Mouse (Mus musculus) embryonic facial prominence, embryonic 15.5 days (tissue): ENCODE results near the gene Inpp4b. TPM values are rescaled to one million over a fixed set of nuclear protein-coding genes. Genes with fewer than 3 reads are reported as not detected.

Experiments used
- ATAC-seq: fragments of 200-750 bp; cut with Nextera tagmentation; 2 replicates; pipeline ENCODE4 v1.8.0; 2017; ENCODE audit warnings: low read depth, moderate TSS enrichment; ENCODE audit not compliant: insufficient number of reproducible peaks, low FRiP score, low TSS enrichment
- H3K27ac ChIP-seq: fragments of 300-500 bp; sonication (generic); replicated peaks from 2 replicates; pipeline ENCODE4 v1.5.1; 2015; ENCODE audit warnings: mild to moderate bottlenecking, inconsistent platforms
- H3K27me3 ChIP-seq: fragments of 300-500 bp; sonication (generic); 2 replicates; pipeline ENCODE4 v1.6.1; 2015; ENCODE audit warnings: inconsistent platforms
- H3K36me3 ChIP-seq: fragments of 300-500 bp; sonication (generic); 2 replicates; pipeline ENCODE4 v1.6.1; 2015; ENCODE audit warnings: mild to moderate bottlenecking, inconsistent platforms
- H3K4me1 ChIP-seq: fragments of 300-500 bp; sonication (generic); 2 replicates; pipeline ENCODE4 v1.6.1; 2015; ENCODE audit warnings: inconsistent platforms
- H3K4me2 ChIP-seq: fragments of 300-500 bp; sonication (generic); replicated peaks from 2 replicates; pipeline ENCODE4 v1.6.1; 2015; ENCODE audit warnings: mild to moderate bottlenecking, inconsistent platforms
- H3K4me3 ChIP-seq: fragments of 300-500 bp; sonication (generic); replicated peaks from 2 replicates; pipeline ENCODE4 v1.5.1; 2015; ENCODE audit warnings: mild to moderate bottlenecking, inconsistent platforms
- H3K9ac ChIP-seq: fragments of 300-500 bp; sonication (generic); 2 replicates; pipeline ENCODE4 v1.6.1; 2015; ENCODE audit warnings: inconsistent platforms
- H3K9me3 ChIP-seq: fragments of 300-500 bp; sonication (generic); replicated peaks from 2 replicates; pipeline ENCODE4 v1.6.1; 2016; ENCODE audit warnings: inconsistent platforms
- WGBS: fragments of 180-500 bp; shearing (Covaris S2); methylation state at CpG from one replicate; pipeline ENCODE4 v1.1.7; 2015; 5-methylcytosine and 5-hydroxymethylcytosine counted together
- polyA plus RNA-seq: library from polyadenylated mRNA; unstranded; fragments of >200 nt; fragmentation: Nextera tagmentation; extraction: Ambion mirVana; gene quantifications from 2 replicates; pipeline ENCODE4 v1.2.1, GENCODE M21; 2015

Inpp4b gene
- polyA plus RNA-seq, 1 experiment from 2014 or later: 19.6 TPM

DNA sequence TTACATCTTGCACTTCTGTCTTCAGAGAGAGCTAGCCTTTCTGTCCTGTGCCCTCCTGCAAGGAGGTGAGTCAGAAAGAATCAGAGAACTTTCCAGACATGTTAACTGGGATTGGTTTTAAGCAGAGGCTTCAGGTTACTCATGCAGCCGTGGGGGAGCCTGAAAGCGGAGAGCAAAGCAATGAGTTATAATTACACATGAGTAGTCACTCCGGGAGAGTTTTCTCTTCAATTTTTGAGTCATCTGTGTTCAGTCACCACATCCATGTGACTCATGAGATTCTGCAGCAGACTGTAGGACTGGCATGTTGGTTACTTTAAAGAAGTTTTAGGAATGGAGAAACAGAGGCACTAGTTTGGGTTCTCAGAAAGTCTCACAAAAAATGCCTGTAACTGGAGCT is 524.7 kb downstream of the Inpp4b start:
- Histone ChIP-seq H3K27ac (no peak overlapping the region), H3K9ac (no peak overlapping the region), H3K4me1 (no peaks in the 10 kb centered on the region), H3K27me3 (no peaks in the 10 kb centered on the region), H3K36me3 (no peaks in the 10 kb centered on the region), H3K4me3 (no peak overlapping the region), H3K9me3 (no peaks in the 10 kb centered on the region), H3K4me2 (no peak overlapping the region)
- ATAC-seq: no peak
- WGBS: 12% methylated on average over 3 of the region's 3 CpGs

- Histone ChIP-seq H3K9me3 (no peaks in the 10 kb centered on the region), H3K9ac (no peak overlapping the region), H3K36me3 (no peaks in the 10 kb centered on the region), H3K4me2 (no peak overlapping the region), H3K4me1 (no peaks in the 10 kb centered on the region), H3K27ac (no peak overlapping the region), H3K4me3 (no peak overlapping the region), H3K27me3 (no peaks in the 10 kb centered on the region)
- no peak for ATAC-seq
- whole genome bisulfite sequencing: 90% methylated on average over 2 of the region's 2 CpGs
Observed at GRCm38 (mm10) chr8:81870466-81870865, 528.1 kb downstream of the Inpp4b start.

GRCm38 (mm10) chr8:81880071-81880470 is 537.7 kb downstream of the Inpp4b start:
- no peaks in the 10 kb centered on the region for H3K9me3 ChIP-seq
- H3K27ac ChIP-seq: no peak overlapping the region
- H3K4me3 ChIP-seq: no peak overlapping the region
- no peaks in the 10 kb centered on the region for H3K36me3 ChIP-seq
- 62% methylated on average over 3 of the region's 3 CpGs for WGBS
- H3K9ac ChIP-seq: no peak overlapping the region
- no peak for ATAC-seq
- no peak overlapping the region for H3K4me2 ChIP-seq
- no peaks in the 10 kb centered on the region for H3K4me1 ChIP-seq
- no peaks in the 10 kb centered on the region for H3K27me3 ChIP-seq

DNA sequence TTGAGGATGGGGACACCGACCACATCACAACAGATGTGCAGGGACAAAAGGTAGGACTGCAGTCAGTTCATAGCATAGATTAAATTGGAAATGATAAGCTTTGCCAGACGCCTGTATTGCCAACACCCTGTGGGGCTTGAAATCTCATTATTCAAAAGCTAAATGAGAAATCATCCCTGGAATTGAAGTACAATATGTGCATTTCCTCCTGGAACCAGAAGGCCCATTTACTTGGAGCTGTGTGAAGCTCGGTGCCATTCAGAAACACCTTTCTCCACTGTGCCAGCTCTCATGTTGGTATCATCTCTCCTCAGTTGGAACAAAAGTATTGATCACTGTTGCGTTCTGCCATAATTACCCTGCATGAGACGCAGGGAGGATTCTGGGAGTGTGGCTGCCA is 541.8 kb downstream of the Inpp4b start:
- Histone ChIP-seq H3K9ac (no peak overlapping the region), H3K4me1 (no peaks in the 10 kb centered on the region), H3K27ac (no peak overlapping the region), H3K36me3 (no peaks in the 10 kb centered on the region), H3K9me3 (no peaks in the 10 kb centered on the region), H3K4me2 (no peak overlapping the region), H3K4me3 (no peak overlapping the region), H3K27me3 (no peaks in the 10 kb centered on the region)
- no peak for ATAC-seq
- WGBS: 82% methylated on average over 5 of the region's 5 CpGs

- Histone ChIP-seq H3K4me3 (no peak overlapping the region), H3K27ac (no peak overlapping the region), H3K36me3 (no peaks in the 10 kb centered on the region), H3K9ac (no peak overlapping the region), H3K27me3 (no peaks in the 10 kb centered on the region), H3K9me3 (no peaks in the 10 kb centered on the region), H3K4me1 (no peaks in the 10 kb centered on the region), H3K4me2 (no peak overlapping the region)
- no peak for ATAC-seq
Observed at GRCm38 (mm10) chr8:81888843-81889242, 546.5 kb downstream of the Inpp4b start.

- no peak for ATAC-seq
- Histone ChIP-seq H3K9ac (no peak overlapping the region), H3K9me3 (no peaks in the 10 kb centered on the region), H3K4me1 (no peaks in the 10 kb centered on the region), H3K27ac (no peak overlapping the region), H3K27me3 (no peaks in the 10 kb centered on the region), H3K4me3 (no peak overlapping the region), H3K4me2 (no peak overlapping the region), H3K36me3 (no peaks in the 10 kb centered on the region)
- WGBS: 94% methylated on average over 1 of the region's 1 CpGs
Observed at GRCm38 (mm10) chr8:81893292-81893691, 550.9 kb downstream of the Inpp4b start.

DNA sequence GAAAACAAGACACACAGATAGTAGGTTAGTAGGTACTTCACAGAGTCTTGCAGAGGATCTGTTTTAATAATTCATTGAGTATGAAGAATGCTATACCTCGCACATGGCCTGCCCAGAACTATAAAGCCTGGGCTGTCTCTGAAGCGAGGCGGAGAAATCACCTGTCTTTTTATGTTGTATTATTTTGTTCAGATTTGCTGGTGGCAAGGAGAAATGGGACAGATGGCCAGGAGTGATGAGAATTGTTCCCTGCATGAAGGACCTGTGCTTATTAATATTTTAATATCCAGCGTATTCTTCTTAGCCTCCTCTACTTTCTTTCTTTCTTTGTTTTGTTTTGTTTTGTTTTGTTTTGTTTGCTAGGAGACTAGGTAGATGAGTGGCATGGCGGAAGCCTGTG is 604.5 kb downstream of the Inpp4b start:
- 88% methylated on average over 5 of the region's 5 CpGs for WGBS
- Histone ChIP-seq H3K4me1 (no peaks in the 10 kb centered on the region), H3K4me2 (no peak overlapping the region), H3K9ac (no peak overlapping the region), H3K27me3 (no peaks in the 10 kb centered on the region), H3K9me3 (no peaks in the 10 kb centered on the region), H3K36me3 (no peaks in the 10 kb centered on the region), H3K27ac (no peak overlapping the region), H3K4me3 (no peak overlapping the region)
- no peak for ATAC-seq

GRCm38 (mm10) chr8:81953101-81953500 is 610.7 kb downstream of the Inpp4b start:
- Histone ChIP-seq H3K27me3 (no peaks in the 10 kb centered on the region), H3K27ac (no peak overlapping the region), H3K36me3 (no peaks in the 10 kb centered on the region), H3K4me3 (no peak overlapping the region), H3K9me3 (no peaks in the 10 kb centered on the region), H3K4me2 (no peak overlapping the region), H3K4me1 (no peaks in the 10 kb centered on the region), H3K9ac (no peak overlapping the region)
- no peak for ATAC-seq
- WGBS: 91% methylated on average over 2 of the region's 2 CpGs

DNA sequence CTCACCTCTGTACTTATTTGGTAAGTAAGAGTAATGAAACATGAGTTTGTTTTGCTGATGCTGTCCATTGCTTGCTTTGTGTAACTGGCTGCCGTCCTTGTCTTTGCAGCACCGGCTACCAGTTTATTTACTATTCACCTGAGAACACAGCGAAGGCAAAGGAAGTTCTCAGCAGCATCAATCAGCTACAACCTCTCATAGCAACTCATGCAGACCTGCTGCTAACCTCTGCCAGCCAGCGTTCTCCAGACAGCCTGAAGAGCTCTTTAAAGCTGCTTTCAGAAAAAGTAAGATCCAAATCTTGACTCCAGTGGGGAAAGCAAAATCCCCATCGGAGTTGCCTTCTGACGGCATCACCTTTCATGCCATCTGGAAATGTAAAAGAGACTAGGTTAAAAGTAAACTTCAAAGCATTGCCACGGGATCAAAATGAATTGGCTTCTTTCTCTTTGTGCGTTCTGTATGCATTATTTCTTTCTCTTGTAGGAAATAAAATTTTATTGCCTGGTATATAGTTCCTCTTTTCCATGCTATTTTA is 642.8 kb downstream of the Inpp4b start:
- no peak overlapping the region for H3K4me3 ChIP-seq
- no peak for ATAC-seq
- no peaks in the 10 kb centered on the region for H3K9me3 ChIP-seq
- H3K27me3 ChIP-seq: no peaks in the 10 kb centered on the region
- no peaks in the 10 kb centered on the region for H3K36me3 ChIP-seq
- H3K4me1 ChIP-seq: no peaks in the 10 kb centered on the region
- H3K27ac ChIP-seq: no peak overlapping the region
- no peak overlapping the region for H3K9ac ChIP-seq
- no peak overlapping the region for H3K4me2 ChIP-seq
- WGBS: 30% methylated on average over 8 of the region's 8 CpGs

- Histone ChIP-seq H3K9ac (no peak overlapping the region), H3K9me3 (no peaks in the 10 kb centered on the region), H3K27ac (no peak overlapping the region), H3K4me2 (no peak overlapping the region), H3K4me1 (no peaks in the 10 kb centered on the region), H3K27me3 (no peaks in the 10 kb centered on the region), H3K4me3 (no peak overlapping the region), H3K36me3 (no peaks in the 10 kb centered on the region)
- no peak for ATAC-seq
- WGBS: 88% methylated on average over 3 of the region's 3 CpGs
Observed at GRCm38 (mm10) chr8:81992966-81993365, 650.6 kb downstream of the Inpp4b start.

DNA sequence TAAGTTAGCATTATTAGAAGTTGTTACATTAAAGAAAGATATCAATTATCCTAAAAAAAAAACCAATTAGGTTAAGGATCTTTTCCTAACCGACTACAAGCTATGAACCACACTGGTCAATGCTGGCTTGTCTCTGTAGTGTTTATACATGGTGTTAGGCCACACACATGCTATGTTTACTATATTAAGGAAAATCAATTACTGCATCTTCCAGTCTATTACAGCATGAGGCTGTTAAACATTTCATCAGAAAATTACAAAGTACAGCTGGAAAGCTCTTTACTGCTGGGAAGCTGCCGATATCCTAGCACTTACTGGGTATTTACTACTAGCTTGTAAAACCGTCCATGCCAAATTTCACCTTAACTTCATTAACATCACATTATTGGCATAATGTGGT is 653.9 kb downstream of the Inpp4b start:
- no peak overlapping the region for H3K4me3 ChIP-seq
- 76% methylated on average over 3 of the region's 3 CpGs for WGBS
- no peak for ATAC-seq
- H3K4me2 ChIP-seq: no peak overlapping the region
- no peaks in the 10 kb centered on the region for H3K36me3 ChIP-seq
- H3K9ac ChIP-seq: no peak overlapping the region
- no peak overlapping the region for H3K27ac ChIP-seq
- H3K9me3 ChIP-seq: no peaks in the 10 kb centered on the region
- H3K27me3 ChIP-seq: no peaks in the 10 kb centered on the region
- no peaks in the 10 kb centered on the region for H3K4me1 ChIP-seq

- Histone ChIP-seq H3K9ac (no peak overlapping the region), H3K4me3 (no peak overlapping the region), H3K4me1 (no peaks in the 10 kb centered on the region), H3K27ac (no peak overlapping the region), H3K4me2 (no peak overlapping the region), H3K36me3 (no peaks in the 10 kb centered on the region), H3K27me3 (no peaks in the 10 kb centered on the region), H3K9me3 (no peaks in the 10 kb centered on the region)
- WGBS: 35% methylated on average over 1 of the region's 1 CpGs
- ATAC-seq: no peak
Observed at GRCm38 (mm10) chr8:81996823-81997222, 654.5 kb downstream of the Inpp4b start.
